Mouse (Mus musculus) neutrophil, adult 5-6 weeks (primary cell): Measurements from ENCODE around the gene Aatk. TPM values are rescaled to one million over a fixed set of nuclear protein-coding genes. Genes with fewer than 3 reads are reported as not detected.

Source experiments
- ATAC-seq: fragments of 151-379, 151-347 bp; 2 replicates; pipeline ENCODE4 v1.8.0; 2017; ENCODE audit warnings: mild to moderate bottlenecking, moderate TSS enrichment; ENCODE audit not compliant: insufficient number of reproducible peaks, poor library complexity, low FRiP score, severe bottlenecking; ENCODE audit errors: extremely low read depth
- total RNA-seq: library from RNA; stranded (forward); fragments of 200-1000 nt; gene quantifications from 2 replicates; pipeline ENCODE4 v1.2.3, GENCODE M21; 2017

Aatk gene
- total RNA-seq, 1 experiment from 2014 or later: 14.4 TPM

DNA sequence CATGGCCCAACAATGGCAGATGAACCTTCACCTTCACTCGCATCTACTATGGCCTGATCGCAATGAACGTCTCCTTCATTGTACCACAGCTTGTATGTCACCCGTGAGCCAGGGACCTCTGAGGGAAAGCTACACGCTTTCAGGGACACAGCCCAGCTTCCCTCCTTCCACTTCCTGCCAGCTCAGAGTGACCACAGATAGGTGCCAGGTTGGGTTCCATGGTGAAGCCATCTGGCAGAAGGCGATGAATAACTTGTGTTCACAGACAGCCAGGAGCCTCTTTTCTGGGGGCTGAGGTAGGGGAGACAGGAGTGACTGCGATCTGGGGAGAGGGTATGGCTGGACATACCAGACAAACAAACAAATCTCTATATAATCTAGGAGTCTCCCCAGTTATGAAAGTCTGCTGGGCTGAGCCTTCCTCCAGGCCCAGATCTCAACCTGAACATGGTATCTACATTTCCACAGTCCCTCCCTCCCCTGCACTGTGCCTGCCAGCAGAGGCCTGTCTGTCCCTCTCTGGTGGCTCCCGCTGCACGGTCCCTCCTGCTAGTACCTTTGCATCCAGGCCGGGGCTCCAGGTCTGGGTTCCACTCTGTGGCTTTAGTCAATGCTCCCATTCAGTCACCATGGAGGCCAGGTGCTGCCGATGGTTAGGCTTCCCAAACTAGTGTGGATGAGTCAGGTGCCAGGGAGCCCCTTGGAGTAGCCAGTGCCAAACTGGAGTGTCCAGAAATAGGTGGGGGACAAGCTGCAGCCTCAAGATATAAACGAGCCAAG, 9.2 kb upstream of the Aatk start:
- no peak for ATAC-seq

DNA sequence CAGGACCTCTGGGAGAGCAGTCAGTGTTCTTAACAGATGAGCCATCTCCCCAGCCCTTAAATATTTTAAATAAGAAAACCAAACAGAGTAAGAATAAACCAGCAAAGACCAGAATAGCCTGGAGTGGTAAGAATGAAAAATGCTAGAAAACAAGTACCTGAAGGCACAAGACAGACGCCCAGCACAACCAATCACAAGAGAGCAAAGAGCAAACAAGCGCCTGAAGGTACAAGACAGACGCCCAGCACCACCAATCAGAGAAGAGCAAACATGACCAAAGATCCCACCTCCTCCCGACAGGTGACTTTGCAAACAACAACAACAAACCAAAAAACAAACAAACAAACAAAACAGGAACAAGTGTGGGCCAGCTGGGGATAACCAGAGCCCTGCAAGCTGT, 6.9 kb upstream of the Aatk start:
- ATAC-seq: no peak

DNA sequence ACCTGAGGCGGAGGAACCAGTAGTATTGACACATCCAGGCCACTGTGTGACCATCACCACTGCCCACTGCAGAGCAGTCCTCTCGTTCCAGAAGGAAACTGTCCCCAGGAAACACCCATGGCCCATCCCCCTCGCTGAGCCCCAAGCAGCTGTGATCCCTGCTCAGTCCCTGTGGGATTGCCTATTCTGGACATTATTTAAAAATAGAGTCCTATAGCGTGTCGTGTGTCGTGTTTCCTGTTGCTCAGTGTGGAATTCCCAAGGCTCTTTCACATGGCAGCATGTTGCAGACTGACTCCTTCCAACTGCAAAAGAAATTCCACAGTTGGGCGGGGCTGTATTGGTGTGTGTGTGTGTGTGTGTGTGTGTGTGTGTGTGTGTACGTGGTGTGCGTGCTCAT, 5.3 kb upstream of the Aatk start:
- no peak for ATAC-seq

DNA sequence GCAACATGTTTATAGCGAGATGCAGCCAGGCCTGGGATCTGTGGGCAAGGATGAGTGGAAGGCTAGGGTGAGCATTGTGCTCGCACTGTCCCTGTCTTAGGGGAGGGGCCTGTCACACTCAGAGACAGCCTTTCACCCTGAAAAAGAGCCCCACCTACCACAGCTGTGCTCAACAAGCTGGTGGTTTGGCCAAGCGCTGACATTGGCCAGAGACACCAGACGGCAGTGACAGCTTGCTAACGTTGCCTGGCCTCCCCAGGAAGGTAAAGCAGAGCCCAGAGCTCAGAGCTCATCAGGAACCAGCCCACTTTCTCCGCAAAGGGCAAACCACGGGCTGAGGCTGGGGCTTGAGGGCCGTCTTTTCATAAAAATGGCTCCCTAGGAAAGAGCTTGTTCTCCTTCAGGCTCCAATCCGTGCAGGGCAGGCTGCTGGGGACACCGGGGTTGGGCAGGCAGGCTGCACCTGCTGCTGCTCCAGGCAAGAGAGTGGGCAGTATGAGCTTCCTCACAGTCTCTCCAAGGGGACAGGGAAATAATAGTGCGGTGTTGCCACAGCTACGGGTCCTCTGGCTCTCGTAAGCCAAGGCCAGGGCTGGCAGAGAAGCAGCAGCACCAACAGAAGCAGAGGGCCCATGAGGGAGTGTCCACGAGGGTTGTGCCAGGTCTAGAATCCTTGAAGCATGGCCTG, 4.3 kb upstream of the Aatk start:
- no peak for ATAC-seq

DNA sequence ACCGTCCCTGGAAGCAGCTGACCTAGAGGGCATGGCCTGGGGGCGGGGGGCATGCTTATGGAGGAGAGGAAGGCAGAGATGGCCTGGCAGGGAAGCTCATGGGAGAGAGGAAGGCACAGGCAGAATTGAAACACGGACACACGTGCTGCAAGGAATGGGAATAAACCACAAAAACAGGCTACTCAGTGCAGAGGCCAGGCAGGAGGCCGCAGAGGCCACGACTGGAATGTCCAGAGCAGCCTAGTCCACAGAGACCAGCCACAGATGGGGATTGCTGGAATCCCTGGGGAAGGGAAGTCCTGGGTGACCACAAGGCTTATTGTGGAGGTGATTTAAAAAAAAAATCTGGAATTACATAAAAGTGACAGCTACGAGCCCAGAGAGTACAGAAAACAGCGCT, 2.1 kb upstream of the Aatk start:
- ATAC-seq: no peak

DNA sequence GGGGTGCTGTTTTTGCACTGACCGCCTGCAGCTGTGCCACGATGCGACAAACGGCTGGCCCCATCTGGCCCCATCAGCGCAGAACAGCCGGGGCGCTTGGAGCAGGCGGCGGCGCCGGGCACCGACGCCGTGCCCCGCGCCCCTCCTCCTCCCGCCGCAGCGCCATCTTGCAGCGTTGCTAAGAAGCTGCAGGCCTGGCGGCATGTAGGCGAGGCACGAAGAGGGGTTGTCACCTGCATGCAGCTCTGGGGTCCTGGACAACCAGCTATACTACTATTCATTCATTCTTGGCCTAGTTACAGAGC, 1.2 kb upstream of the Aatk start:
- no peak for ATAC-seq

DNA sequence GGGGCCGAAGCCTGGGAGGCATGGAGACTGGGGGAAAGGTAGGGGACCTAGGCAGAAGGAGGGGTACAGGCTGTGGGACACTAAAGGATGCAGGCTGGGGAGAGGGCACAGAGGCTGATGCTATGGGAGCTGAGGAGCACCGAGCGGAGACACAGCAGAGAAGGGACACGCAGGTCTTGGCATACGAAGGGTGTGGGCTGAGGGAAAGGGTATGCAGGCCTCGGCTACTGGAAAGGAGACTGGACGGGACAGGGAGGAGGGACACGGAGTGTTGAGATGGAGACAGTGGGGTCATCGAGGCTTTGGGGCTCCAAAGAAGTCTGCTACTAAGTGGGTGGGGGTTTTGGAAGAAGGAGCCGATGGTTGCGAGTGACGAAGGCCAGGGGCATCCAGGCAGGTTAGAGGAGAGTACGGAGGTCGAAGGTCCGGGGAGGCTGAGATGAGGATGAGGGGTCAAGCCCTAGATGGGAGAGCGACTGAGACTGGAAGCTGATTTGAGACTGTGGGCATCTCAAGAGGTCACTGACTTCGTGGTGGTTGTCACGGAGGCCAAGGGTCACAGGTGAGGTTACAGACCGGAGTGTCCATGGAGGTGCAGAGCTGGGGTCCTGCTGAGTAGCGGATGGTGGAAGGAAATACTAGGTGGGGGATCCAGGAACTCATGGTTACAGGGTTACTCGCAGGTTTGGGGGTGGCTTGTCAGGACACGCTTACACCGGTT, 724 bp upstream of the Aatk start:
- ATAC-seq: no peak

DNA sequence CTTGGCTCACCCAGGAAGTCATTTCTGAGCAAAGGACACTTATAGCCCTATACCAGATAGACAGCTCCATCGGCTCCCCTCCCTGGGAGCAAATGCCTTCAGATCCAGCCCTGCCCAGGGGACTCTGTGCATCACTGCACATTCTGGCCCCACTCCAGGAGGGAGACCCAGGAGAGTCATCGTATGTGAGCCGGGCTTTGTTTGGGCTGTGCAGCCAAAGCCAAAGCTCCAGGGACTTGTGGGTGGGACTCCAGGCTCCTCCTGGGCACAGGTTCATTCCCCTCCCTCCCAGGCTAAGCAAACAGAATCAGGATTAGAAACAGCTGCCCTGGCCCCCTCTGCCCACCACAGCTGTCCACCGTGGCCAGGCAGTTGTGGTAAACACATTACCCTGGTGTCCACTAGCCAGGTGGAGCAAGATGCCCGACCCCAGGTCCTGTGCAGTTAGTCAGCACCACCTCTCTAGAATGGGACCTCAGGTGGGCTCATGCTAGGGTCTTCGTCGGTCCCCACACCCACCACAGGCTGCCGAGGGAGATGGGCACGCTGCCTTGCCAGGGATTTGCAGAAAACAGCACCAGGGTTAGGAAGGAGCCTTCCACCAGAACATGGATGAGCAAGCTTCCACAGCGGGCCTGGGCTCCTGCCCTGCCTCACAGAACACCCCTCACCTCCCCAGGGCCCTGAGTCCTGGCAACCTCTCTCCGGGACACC, 971 bp downstream of the Aatk start:
- ATAC-seq: no peak

DNA sequence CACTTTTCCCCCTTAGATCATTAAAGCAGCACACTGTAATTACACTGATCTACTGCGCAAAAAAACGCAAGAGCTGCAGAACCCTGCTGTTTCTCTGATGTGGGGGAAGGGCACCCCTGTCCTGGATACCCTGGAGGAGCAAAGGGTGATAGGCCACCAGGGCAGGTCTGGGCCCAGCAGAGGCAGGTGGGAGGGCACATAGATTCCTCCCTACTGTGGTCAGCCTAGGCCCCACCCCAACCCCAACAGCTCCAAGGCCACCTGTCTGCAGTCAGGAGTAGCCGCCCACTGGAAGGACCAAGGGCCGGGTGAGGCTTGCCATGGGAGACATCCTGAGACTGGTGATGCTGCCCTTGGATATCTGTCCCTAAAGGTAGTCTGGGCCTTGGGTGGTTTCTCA, 1.6 kb downstream of the Aatk start:
- ATAC-seq: no peak

DNA sequence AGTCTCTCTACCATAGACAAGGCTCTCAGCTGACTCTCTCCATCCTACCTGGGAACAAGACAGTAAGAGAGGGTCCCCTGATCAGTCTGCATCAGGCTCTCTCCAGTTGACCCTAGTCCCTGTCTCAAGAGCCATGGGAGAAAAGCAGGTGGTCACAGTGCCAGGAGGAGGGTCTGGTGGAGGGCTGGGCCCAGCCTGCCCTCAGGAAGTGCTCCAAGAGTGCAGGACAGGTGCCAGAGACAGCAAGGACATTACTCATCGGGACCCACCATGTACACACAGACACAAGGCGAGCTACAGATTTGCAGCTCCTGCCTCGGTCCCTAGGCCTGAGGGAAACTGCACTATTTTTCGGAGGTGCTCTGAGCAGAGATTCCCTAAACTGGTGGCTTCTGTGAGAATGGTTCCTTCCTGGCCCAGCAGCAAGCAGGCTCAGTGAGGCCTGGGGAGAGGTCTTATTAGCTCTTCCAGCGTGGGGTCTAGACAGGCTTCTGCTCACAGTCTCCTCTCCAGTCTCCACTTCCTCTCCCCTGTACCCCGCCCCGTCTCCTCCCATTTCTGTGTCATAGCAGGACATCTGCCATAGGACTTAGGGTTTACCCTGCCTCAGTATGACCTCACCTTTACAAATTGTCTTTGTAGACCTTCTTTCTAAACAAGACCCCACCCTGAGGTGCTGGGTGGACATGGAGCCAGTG, 4.7 kb downstream of the Aatk start:
- ATAC-seq: peak; percentile 26; the same call in 1 of the 2 replicates

DNA sequence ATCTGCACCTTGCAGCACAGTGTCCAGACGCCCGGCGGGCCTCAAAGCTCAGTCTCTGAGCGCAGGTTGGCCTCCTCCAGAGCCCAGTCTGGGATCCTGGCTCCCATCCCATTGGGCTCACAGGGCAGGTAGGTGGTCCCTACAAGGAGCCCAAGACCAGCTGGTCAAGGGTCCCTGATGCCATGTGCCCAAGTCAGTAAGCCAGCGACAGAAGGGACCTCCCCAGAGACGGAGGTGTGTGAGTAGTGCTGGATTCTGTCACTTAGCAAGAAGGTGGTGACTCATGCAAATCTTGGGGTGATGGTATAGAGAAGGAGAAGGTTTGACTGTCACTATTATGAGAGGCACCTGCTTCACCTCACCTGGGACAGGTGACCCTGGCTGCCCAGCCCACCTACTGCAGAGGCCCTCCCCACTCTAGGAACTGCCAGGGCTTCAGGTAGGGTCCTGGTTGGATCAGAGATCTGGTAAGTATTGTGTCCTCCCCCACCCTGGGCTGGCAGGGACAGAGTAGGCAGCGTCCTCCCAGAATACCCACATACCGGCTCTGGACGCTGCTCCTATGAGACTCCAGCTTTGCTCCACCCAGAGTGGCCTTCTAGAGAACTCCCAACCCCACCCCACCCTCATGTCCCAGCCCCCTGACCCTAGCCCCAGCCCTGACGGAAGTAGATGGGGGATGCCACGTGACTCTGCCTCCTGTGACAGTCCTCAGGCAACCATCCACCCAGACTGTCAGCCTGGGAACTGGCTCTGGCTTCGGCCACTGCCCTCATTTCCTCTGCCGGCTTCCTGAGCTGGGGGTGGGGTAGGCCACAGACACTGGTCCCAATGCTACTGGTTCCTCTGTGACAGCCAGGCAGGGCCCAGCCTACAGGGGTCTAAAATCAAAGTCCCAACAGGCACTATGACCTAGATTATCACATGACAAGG, 5.5 kb downstream of the Aatk start:
- ATAC-seq: peak; percentile 63

DNA sequence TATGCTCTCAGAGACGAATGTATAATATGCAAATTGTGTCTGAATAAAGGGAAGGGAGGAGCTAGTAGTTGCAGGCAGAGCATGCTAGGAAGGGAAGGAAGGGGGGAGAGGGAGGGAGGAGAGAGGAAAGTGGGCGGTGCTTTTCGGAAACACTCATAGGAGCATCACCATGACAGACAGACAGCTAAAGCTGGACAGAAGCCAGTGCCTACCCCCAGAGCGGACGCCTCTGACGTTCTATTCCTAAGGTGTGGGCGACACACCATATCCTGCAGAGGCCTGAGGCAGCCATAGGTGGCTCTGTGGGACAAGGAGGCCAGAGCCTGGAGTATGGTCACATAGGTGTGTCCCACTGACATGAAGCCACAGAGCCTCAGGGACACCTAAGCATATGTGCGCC, 6.5 kb downstream of the Aatk start:
- peak; percentile 18; the same call in 1 of the 2 replicates for ATAC-seq

DNA sequence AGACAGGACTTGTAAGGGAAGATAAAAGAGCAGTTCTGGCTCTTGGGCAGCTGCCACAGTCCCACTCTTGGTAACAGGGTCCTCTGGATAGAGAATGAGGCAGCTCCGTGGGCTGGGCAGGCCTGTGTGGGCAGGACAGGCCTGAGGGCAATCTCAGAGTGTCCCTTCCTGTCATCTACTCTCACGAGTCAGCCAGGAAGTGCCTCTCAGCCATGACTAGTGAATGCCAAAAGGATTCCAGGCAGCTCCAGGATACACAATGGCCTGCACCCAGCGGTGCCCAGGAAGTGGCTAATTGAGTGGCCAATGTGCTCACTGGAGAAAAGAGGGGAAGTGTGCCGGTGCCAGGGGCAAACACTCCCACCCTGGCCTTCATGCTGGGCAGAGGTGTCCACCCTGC, 7.4 kb downstream of the Aatk start:
- no peak for ATAC-seq

DNA sequence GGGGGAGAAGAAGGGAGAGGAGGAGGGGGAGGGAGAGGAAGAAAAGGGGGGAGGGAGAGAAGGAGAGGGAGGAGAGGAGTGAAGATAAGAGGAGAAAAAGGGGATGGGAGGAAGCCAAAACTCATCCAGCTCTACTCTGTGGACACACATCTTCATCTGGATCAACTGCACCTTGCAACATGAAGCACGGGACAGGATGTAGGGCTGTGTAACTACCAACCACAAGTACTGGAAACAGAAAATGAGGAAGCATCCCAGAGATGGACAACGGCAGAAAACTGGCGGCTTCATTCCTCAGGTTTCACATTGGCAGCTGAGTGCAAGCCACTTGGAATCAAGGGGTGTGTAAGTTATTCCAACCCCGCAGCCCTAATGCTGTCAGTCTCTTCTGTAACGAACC, 12.2 kb downstream of the Aatk start:
- peak; percentile 64; the same call in 1 of the 2 replicates for ATAC-seq

DNA sequence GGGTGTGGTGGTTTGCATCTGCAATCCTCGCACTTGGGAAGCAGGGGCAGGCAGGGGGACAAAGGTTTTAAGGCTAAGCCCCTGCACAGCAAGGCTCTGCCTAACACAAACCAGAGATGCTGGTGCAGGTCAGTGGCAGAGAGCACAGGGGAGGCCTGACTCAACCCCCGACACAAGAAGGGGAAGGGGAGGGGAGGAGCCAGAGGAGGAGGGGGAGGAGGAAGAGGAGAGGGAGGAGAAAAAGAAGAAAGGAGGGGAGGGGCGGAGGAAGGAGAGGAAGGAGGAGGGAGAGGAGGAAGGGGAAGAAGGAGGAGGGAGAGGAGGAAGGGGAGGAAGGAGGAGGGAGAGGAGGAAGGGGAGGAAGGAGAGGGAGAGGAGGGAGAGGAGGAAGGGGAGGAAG, 12.7 kb downstream of the Aatk start:
- no peak for ATAC-seq

DNA sequence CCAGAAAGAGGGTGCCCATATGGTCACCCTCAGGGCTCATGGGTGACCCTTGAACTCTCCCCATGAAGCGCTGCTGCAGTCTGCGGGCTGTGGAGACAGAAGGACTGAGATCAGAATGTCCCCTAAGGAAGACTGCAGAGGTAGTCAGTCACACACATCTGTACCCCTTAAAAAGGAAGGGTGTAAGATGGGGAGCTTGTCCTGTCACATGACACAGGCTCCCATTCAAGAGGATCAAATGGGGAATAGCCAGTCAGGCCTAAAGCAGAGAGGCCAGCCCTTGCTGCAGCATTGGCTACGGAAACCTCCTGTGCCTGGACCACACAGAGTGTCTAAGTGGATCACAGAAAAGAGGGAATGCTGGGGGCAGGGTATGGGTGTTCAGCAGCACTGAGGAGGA, 13.5 kb downstream of the Aatk start:
- no peak for ATAC-seq

DNA sequence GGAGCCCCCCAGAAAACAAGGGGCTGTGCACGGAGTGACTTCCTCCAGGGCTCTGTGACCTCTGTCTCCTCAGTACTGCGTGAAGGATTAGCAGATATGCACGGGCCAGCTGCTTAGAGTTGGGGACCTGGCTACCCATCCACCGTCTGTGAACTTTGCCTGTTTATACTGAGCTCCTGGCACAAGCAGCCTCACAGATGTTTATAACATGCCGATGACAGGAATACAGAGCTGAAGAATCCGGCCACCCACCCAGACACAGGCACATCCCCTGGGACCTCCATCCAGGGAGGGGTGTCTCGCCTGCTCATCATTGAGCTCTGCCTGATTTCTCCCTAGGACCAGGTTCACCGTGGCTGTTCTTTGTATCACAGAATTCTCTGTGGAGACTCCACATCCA, 14.9 kb downstream of the Aatk start:
- ATAC-seq: no peak
